Mouse (Mus musculus) skeletal muscle tissue, adult 2 months (tissue): ENCODE measurements around the gene Gm7247.
"Not testable (repeated sequence)": the region's sequence is repeated elsewhere in the genome, so short reads cannot be mapped to it uniquely, and the experiment has no call there.

Source experiments
- DNase-seq: peaks from one replicate; pipeline ENCODE4 v3.0.0-alpha.2; 2012; ENCODE audit warnings: low read depth, low spot score

Gene Gm7247

GRCm38 (mm10) chr14:51495781-51496180 is 134.2 kb downstream of the Gm7247 start:
- DNase-seq: no peak

GRCm38 (mm10) chr14:51496955-51497354 is 135.4 kb downstream of the Gm7247 start:
- no peak for DNase-seq

DNA sequence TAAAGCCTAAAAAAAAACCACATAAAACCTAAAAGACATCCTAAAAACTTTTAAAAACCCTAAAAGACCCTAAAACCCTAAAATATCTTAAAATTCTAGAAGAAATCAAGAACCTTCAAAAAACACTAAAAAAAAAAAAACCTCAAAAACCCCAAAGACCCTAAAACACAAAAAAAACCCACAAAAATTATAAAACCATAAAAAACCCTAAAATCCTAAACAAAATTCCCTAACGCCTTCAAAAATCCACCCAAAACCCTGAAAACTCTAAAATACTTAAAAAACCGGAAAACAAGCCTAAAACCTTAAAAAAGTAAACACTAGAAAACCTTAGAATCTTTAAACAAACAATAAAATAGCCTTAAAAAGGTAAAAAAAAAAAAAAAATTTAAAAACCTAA is 136.4 kb downstream of the Gm7247 start:
- DNase-seq: no peak

GRCm38 (mm10) chr14:51499707-51500275 is 138.2 kb downstream of the Gm7247 start:
- no peak for DNase-seq

DNA sequence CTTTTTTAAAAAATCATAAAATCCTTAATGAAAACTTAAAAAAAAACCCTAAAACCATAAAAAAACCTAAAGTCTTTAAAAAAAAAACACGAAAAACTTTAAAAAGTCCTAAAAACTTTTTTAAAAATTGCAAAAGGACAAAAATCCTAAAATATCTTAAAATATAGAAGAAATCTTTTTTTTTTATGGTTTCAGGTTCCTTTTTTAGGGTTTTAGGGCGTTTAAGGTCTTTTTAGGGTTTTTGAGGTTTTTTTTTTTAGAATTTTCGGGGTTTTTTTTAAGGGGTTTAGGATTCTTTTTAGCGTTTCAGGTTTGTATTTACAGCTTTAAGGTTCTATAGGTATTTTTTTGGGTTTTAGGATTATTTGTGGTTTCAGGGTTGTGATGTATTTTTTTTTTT is 138.9 kb downstream of the Gm7247 start:
- no peak for DNase-seq

DNA sequence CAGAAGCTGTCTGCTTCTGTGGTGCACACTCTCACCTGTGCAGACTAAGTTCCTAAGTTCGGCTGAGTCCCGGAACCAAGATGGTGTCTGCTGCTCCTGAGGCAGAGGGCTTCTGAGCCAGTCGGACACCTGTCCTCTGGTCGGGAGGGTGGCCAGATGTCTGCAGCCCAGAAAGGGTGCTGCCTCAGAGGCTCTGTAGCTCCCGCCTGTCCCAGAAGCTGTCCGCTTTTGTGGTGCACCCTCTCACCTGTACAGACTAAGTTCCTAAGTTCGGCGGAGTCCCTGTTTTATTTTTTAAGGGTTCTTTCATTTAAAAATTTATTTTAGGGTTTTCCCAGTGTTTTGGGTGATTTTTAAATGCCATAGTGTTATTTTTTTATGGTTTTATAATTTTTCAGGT is 145.9 kb downstream of the Gm7247 start:
- no peak for DNase-seq

DNA sequence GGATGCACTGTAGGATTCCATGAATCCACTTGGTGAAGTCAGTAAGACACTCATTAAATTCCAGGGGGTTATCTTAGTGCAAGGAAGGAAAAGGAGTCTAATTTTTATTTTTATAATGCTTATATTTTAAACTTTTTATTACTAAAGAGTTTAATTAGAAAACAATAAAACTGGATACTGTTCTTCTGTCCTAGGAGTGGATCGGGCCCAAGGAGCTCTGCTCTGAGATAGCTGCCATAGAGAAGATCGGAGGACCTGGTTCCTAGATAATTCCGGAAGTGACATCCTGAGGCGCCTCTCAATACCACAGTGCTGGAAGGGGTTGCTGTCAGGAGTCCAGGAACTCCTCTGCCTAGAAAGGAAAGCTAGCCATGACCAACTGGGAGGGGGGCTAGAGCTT is 190.9 kb downstream of the Gm7247 start, which contains the start of gene Gm5622:
TSS of gene Gm5622 (plus strand) at position 301 of the 400 bp plus-strand sequence.
- DNase-seq: no peak

DNA sequence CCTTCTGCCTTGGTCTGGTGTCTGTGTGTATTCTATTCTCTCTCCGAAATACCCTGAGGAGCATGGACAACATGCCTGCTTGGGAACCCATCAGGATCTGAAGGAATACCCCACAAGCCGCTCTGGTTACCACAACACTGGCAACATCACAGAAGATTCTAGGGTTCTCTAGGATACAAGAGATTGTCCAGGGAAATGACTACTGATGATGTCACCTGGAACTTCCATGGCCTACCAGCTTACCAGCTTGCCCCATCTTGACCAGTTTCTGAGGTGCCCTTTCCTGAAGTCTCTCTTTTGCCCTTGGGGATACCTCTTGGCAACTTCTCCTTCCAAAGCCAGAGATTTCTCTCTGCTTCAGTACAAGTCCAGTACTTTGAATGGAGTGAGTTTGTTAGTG is 212.4 kb downstream of the Gm7247 start, which contains the start of gene Gm17175:
TSS of gene Gm17175 (minus strand) at position 101 of the 400 bp plus-strand sequence.
- DNase-seq: not testable (repeated sequence)

DNA sequence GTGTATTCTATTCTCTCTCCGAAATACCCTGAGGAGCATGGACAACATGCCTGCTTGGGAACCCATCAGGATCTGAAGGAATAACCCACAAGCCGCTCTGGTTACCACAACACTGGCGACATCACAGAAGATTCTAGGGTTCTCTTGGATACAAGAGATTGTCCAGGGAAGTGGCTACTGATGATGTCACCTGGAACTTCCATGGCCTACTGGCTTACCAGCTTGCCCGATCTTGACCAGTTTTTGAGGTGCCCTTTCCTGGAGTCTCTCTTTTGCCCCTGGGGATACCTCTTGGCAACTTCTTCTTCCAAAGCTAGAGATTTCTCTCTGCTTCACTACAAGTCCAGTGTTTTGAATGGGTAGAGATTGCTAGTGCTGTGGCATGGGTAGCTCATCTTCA is 230.5 kb downstream of the Gm7247 start, which contains the start of gene Gm17174:
TSS of gene Gm17174 (minus strand) at position 101 of the 400 bp plus-strand sequence.
- not testable (repeated sequence) for DNase-seq

- DNase-seq: no peak
These were observed 249.7 kb downstream of the Gm7247 start, which contains the start of gene Gm17078 for GRCm38 (mm10) chr14:51611210-51611609. Gm17078 (minus strand) TSS chr14:51611310.
